ENCODE assay signal across 20 mouse cellular contexts in the genomic region with DNA sequence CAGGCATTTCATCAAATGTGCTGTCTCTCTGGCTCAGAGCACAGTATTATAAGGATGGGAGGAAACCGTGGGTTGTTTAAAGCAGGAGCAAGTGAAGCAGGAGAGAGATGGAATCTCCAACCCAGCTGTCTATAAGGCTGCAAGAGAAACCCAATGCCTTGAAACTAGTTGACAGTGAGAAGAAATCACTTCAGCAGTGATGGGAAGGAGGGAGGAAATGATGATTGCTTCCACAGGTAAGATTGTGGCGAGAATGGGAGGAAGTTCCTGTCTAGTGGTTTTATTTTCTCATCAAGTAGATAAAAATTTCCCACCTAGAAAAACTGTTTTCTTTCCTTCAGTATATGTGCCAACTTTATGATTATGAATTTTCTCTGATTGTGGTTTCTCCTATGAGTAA. TPM values are rescaled to one million over a fixed set of nuclear protein-coding genes. Genes with fewer than 3 reads are reported as not detected.
DNase-seq lines count a peak whose midpoint lies in the region; ATAC-seq lines count a peak whose summit lies in the region.
"Had no signal": no experiment of that assay in that cellular context is flagged by ENCODE, and none has a peak within 500 bp of the region (broad histone marks: within the 10 kb centered on the region; RNA-seq: fewer than 3 reads in every experiment).

No protein-coding gene starts in this region.

- WGBS in heart, embryonic 10.5 days: 79% methylated on average over 2 of the region's 2 CpGs

- no peaks in the 10 kb centered on the region for H3K9me3 ChIP-seq in heart, embryonic 10.5 days
- H3K9me3 ChIP-seq: embryonic facial prominence, embryonic 13.5 days; forebrain, embryonic 13.5 days; G1E; heart, embryonic 12.5 days; hindbrain, embryonic 13.5 days had no signal

- no peaks in the 10 kb centered on the region for H3K4me1 ChIP-seq in heart, embryonic 10.5 days
- H3K4me1 ChIP-seq: embryonic facial prominence, embryonic 13.5 days; forebrain, embryonic 13.5 days; heart, embryonic 12.5 days; hindbrain, embryonic 13.5 days had no signal

- no peak overlapping the region for H3K27ac ChIP-seq in heart, embryonic 10.5 days
- H3K27ac ChIP-seq: embryonic facial prominence, embryonic 13.5 days; forebrain, embryonic 13.5 days; hindbrain, embryonic 13.5 days; hindbrain, postnatal 0 days had no signal

- H3K36me3 ChIP-seq in heart, embryonic 10.5 days: no peaks in the 10 kb centered on the region
- H3K36me3 ChIP-seq: embryonic facial prominence, embryonic 13.5 days; G1E; heart, embryonic 12.5 days; hindbrain, embryonic 13.5 days had no signal

- DNase-seq in heart, adult 11 months: peak; percentile 18
- DNase-seq in heart, embryonic 10.5 days (ENCODE audit: low spot score): no peak
- peak; percentile 46 for DNase-seq in CD4-positive helper T cell, adult 2 months (ENCODE audit: low read depth, low spot score)
- peak; percentile 45 for DNase-seq in naive thymus-derived CD4-positive, alpha-beta T cell, adult 2 months (ENCODE audit: low read depth)
- no peak for DNase-seq in adrenal gland, adult 2 months
- DNase-seq: adrenal gland, postnatal 14 days; cerebellum, adult 11-12 months; cerebellum, adult 9-10 months; cerebellum, postnatal 25 days; forebrain, postnatal 0 days; gastrocnemius, postnatal 36 days had no signal

- H3K27me3 ChIP-seq in heart, embryonic 10.5 days (ENCODE audit: insufficient read depth, poor library complexity, severe bottlenecking): no peaks in the 10 kb centered on the region
- H3K27me3 ChIP-seq: embryonic facial prominence, embryonic 13.5 days; forebrain, embryonic 13.5 days; heart, embryonic 12.5 days; hindbrain, embryonic 13.5 days had no signal

- H3K4me3 ChIP-seq in heart, embryonic 10.5 days: no peak overlapping the region
- H3K4me3 ChIP-seq: embryonic facial prominence, embryonic 13.5 days; forebrain, embryonic 13.5 days; heart, embryonic 12.5 days; hindbrain, embryonic 13.5 days had no signal

- ATAC-seq in activated CD4-positive, CD25-positive, alpha-beta regulatory T cell, adult 4 months: peak; percentile 52
- no peak for ATAC-seq in monocyte, adult 5-6 weeks (replicated peaks; ENCODE audit: insufficient number of reproducible peaks, low FRiP score, low TSS enrichment, poor library complexity, severe bottlenecking)
- ATAC-seq: forebrain, embryonic 13.5 days; forebrain, postnatal 0 days; hindbrain, postnatal 0 days; intestine, embryonic 16.5 days had no signal

RNA-seq across cellular contexts. Expression of a gene that starts 57.3 kb away (rescaled TPM):
- polyA plus RNA-seq in heart, embryonic 10.5 days (2016; fragmentation: Nextera tagmentation; extraction: Ambion mirVana): 32.3 and 55.6 TPM in 2 replicates
- 10 to 100 TPM; 29.5 to 37.5 TPM for polyA plus RNA-seq in activated CD4-positive, CD25-positive, alpha-beta regulatory T cell, adult 4 months (2017; shearing (Covaris generic))
- total RNA-seq in adrenal gland, adult 2 months (2021): 100 to 1,000 TPM; 339 to 355 TPM
- polyA plus RNA-seq in adrenal gland, adult 2 months (2012; rRNA removed): 27.8 and 44.4 TPM in 2 replicates
- 23.5 to 26.3 TPM (median 23.8 TPM) in 3 replicates for total RNA-seq in monocyte, adult 5-6 weeks (2017)

Comparison
In these comparisons a context has a peak if more than half of its experiments do, and no peak if none do; other contexts are left out.
1. DNase-seq: peak in heart, adult 11 months (single experiment), CD4-positive helper T cell, adult 2 months (single experiment) and naive thymus-derived CD4-positive, alpha-beta T cell, adult 2 months (single experiment); none in heart, embryonic 10.5 days (single experiment) and adrenal gland, adult 2 months (single experiment).